Mouse (Mus musculus) neural tube, embryonic 15.5 days (tissue): ENCODE measurements around the gene Atad1. TPM values are rescaled to one million over a fixed set of nuclear protein-coding genes. Genes with fewer than 3 reads are reported as not detected.

Experiments used
- ATAC-seq: fragments of 200-750 bp; cut with Nextera tagmentation; 2 replicates; pipeline ENCODE4 v1.8.0; 2017; ENCODE audit warnings: mild to moderate bottlenecking, moderate TSS enrichment, moderate library complexity; ENCODE audit not compliant: low FRiP score
- H3K27ac ChIP-seq: fragments of 300-500 bp; sonication (generic); replicated peaks from 2 replicates; pipeline ENCODE4 v1.5.1; 2015; ENCODE audit warnings: mild to moderate bottlenecking, inconsistent platforms
- H3K27me3 ChIP-seq: fragments of 300-500 bp; sonication (generic); replicated peaks from 2 replicates; pipeline ENCODE4 v1.6.1; 2015; ENCODE audit warnings: inconsistent platforms
- H3K36me3 ChIP-seq: fragments of 300-500 bp; sonication (generic); 2 replicates; pipeline ENCODE4 v1.6.1; 2015; ENCODE audit warnings: inconsistent platforms
- H3K4me1 ChIP-seq: fragments of 300-500 bp; sonication (generic); 2 replicates; pipeline ENCODE4 v1.6.1; 2015; ENCODE audit warnings: inconsistent platforms
- H3K4me2 ChIP-seq: fragments of 300-500 bp; sonication (generic); 2 replicates; pipeline ENCODE4 v1.6.1; 2015; ENCODE audit warnings: inconsistent platforms, mild to moderate bottlenecking, moderate library complexity
- H3K4me3 ChIP-seq: fragments of 300-500 bp; sonication (generic); replicated peaks from 2 replicates; pipeline ENCODE4 v1.5.1; 2015; ENCODE audit warnings: mild to moderate bottlenecking, inconsistent platforms
- H3K9ac ChIP-seq: fragments of 300-500 bp; sonication (generic); replicated peaks from 2 replicates; pipeline ENCODE4 v1.6.1; 2015; ENCODE audit warnings: mild to moderate bottlenecking, inconsistent platforms
- H3K9me3 ChIP-seq: fragments of 300-500 bp; sonication (generic); replicated peaks from 2 replicates; pipeline ENCODE4 v1.6.1; 2016; ENCODE audit warnings: inconsistent platforms
- WGBS: fragments of 180-500 bp; shearing (Covaris S2); methylation state at CpG from one replicate; pipeline ENCODE4 v1.1.7; 2015; ENCODE audit warnings: mixed read lengths; 5-methylcytosine and 5-hydroxymethylcytosine counted together
- polyA plus RNA-seq: library from polyadenylated mRNA; unstranded; fragments of >200 nt; fragmentation: Nextera tagmentation; extraction: Ambion mirVana; gene quantifications from 2 replicates; pipeline ENCODE4 v1.2.1, GENCODE M21; 2015

The Atad1 gene
- polyA plus RNA-seq, 1 experiment from 2014 or later = 105 TPM

DNA sequence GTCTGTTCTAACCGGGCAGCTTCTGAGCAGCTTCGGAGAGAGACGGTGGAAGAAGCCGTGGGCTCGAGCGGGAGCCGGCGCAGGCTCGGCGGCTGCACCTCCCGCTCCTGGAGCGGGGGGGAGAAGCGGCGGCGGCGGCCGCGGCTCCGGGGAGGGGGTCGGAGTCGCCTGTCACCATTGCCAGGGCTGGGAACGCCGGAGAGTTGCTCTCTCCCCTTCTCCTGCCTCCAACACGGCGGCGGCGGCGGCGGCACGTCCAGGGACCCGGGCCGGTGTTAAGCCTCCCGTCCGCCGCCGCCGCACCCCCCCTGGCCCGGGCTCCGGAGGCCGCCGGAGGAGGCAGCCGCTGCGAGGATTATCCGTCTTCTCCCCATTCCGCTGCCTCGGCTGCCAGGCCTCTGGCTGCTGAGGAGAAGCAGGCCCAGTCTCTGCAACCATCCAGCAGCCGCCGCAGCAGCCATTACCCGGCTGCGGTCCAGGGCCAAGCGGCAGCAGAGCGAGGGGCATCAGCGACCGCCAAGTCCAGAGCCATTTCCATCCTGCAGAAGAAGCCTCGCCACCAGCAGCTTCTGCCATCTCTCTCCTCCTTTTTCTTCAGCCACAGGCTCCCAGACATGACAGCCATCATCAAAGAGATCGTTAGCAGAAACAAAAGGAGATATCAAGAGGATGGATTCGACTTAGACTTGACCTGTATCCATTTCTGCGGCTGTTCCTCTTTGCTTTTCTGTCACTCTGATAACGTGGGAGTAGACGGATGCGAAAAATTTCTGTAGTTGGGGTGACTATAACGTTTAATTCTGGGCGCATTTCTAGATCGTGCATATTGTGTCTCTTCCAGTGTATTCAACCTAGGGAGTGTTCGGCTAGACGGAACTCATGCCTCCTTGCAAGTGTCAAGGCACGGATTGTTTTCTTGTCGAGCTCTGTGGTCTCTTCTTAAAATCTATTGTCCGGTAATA lies 18.5 kb upstream of the Atad1 start:
- Histone ChIP-seq H3K9me3 (no peaks in the 10 kb centered on the region), H3K27me3 (no peaks in the 10 kb centered on the region), H3K4me3 (peak overlapping the region; percentile 97), H3K9ac (peak overlapping the region; percentile 99), H3K36me3 (no peaks in the 10 kb centered on the region), H3K27ac (peak overlapping the region; percentile 99), H3K4me1 (peaks cover 31% of the 10 kb centered on the region), H3K4me2 (peak overlapping the region; percentile 91)
- WGBS = 0% methylated on average over 37 of the region's 69 CpGs
- ATAC-seq = peak; percentile 12

DNA sequence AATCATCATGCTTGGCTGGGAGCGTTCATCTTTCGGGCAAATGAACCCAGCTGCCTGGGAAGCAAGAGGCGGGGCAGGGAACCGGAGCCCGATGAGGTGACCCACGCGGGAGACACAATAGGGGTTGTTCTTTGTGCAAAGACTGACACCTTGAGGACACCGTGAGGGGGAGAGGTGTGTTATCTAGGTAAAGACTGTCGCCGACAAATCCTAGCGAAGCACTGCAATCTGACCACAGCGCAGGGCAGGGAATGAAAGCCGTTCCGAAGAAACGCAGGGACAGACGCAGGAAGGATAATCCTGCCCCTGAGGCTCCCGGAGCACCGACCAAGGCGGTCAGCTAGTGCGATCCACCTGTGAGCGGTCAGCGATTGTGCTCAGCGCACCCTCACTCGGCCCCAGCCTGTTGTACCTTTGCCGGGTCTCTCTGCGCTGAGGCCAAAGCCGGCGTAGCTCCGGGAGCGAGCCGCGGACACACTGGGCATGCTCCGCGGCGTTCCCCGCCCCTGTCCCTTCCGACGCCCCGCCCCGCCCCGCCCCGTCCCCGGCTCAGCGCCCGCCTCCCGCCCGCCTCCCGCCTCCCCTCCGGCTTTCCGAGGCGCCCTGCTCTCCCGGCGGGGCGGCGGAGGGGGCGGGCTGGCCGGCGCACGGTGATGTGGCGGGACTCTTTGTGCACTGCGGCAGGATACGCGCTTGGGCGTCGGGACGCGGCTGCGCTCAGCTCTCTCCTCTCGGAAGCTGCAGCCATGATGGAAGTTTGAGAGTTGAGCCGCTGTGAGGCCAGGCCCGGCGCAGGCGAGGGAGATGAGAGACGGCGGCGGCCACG lies 17.5 kb upstream of the Atad1 start, which contains the start of gene Pten:
Gene Pten (plus strand): TSS at position 598 of the 826 bp plus-strand sequence.
- Histone ChIP-seq H3K27me3 (no peaks in the 10 kb centered on the region), H3K4me3 (peak within 1 kb of the TSS; percentile 97), H3K27ac (peak within 1 kb of the TSS; percentile 99), H3K4me2 (peak within 1 kb of the TSS; percentile 91), H3K4me1 (peaks cover 23% of the 10 kb centered on the region), H3K9me3 (no peaks in the 10 kb centered on the region), H3K36me3 (no peaks in the 10 kb centered on the region), H3K9ac (peak within 1 kb of the TSS; percentile 99)
- WGBS = under 1% methylated on average over 73 of the region's 77 CpGs
- ATAC-seq = peak; percentile 91

GRCm38 (mm10) chr19:32756636-32756899 lies 17.0 kb upstream of the Atad1 start:
- Histone ChIP-seq H3K9me3 (no peaks in the 10 kb centered on the region), H3K4me2 (peak overlapping the region; percentile 91), H3K4me3 (peak overlapping the region; percentile 97), H3K9ac (peak overlapping the region; percentile 85), H3K27me3 (no peaks in the 10 kb centered on the region), H3K27ac (peak overlapping the region; percentile 97), H3K4me1 (peaks cover 23% of the 10 kb centered on the region), H3K36me3 (no peaks in the 10 kb centered on the region)
- WGBS = under 1% methylated on average over 14 of the region's 14 CpGs
- ATAC-seq = peak; percentile 75

DNA sequence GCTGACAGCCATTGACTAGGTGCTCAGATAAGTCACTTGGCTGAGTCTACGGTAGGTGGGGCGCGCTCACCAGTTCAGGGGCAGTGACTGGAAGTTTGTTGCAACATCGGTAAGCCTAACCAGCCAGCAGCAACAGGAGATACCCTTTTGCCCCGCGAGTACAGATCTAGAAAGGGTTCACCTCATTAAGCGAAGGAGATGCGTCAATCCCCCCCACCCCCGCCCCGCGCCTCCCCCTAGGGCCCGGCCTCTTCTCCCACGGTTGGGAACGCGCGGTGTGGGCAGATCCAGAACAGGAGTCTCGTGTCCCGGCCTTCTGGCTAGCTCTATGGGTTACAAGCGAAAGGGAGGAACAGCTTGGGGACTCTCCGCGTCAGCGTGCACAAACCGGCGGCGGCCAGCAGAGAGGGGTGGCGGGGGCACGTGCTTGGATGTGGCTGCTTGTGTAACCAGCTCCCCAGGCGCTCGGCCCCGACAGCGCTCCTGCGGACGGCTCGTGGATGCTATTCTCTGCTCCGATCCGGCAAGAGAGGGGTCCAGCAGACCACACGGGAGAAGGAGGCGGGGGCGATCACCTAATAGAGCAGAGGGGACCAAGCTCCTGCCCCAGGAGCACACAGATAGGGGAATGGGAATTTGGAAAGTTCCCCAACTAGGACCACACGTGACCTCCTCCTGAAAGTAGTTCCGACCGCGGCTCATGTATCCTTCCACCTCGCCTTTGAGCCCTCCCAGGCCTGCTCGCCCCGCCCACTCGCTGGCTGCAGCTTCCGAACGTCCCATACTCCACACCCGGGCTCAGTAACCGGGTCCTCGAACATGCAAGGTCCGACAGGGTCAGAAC lies 16.4 kb upstream of the Atad1 start:
- Histone ChIP-seq H3K27ac (peak overlapping the region; percentile 97), H3K4me2 (peak overlapping the region; percentile 91), H3K4me3 (peak overlapping the region; percentile 97), H3K9ac (peak overlapping the region; percentile 85), H3K27me3 (no peaks in the 10 kb centered on the region), H3K36me3 (no peaks in the 10 kb centered on the region), H3K4me1 (peaks cover 20% of the 10 kb centered on the region), H3K9me3 (no peaks in the 10 kb centered on the region)
- WGBS = under 1% methylated on average over 52 of the region's 53 CpGs
- ATAC-seq = peak; percentile 85

DNA sequence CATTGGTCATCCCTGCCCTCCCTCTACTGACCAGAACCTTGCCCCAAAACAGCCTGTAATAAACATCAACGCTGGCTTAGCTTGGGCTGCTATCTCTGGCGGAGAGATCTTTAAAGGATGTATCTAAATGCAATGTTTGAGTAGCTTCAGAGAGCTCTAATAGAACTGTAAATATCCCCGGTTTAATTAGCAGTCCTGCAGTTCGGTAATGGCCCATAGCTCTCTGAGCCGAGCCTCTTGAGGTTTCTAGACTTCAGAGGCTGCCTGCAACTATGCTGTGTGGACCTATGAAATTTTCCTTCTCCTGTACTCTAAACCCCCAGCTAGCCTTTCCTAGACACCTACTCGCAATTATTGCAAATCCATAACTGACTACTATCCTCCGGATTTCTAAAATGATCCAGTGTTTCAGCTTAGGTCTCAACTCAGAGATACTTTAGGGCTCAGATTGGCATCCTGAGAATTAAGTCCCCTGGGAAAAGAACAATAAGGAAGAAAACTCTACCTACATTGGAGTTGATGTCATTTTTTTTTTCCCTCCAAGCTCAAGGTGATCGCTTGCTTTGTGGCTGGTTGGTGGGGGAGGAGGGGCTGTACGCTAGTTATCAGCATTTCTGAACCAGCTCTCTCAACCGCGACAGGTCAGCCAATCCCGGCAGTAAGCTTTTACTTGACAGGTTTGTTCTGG lies 15.7 kb upstream of the Atad1 start:
- peak overlapping the region; percentile 97 for H3K4me3 ChIP-seq
- peak overlapping the region; percentile 97 for H3K27ac ChIP-seq
- peak overlapping the region; percentile 91 for H3K4me2 ChIP-seq
- no peak for ATAC-seq
- peak overlapping the region; percentile 85 for H3K9ac ChIP-seq
- no peaks in the 10 kb centered on the region for H3K27me3 ChIP-seq
- peaks cover 15% of the 10 kb centered on the region for H3K4me1 ChIP-seq
- 2% methylated on average over 12 of the region's 12 CpGs for WGBS
- no peaks in the 10 kb centered on the region for H3K9me3 ChIP-seq
- no peaks in the 10 kb centered on the region for H3K36me3 ChIP-seq

DNA sequence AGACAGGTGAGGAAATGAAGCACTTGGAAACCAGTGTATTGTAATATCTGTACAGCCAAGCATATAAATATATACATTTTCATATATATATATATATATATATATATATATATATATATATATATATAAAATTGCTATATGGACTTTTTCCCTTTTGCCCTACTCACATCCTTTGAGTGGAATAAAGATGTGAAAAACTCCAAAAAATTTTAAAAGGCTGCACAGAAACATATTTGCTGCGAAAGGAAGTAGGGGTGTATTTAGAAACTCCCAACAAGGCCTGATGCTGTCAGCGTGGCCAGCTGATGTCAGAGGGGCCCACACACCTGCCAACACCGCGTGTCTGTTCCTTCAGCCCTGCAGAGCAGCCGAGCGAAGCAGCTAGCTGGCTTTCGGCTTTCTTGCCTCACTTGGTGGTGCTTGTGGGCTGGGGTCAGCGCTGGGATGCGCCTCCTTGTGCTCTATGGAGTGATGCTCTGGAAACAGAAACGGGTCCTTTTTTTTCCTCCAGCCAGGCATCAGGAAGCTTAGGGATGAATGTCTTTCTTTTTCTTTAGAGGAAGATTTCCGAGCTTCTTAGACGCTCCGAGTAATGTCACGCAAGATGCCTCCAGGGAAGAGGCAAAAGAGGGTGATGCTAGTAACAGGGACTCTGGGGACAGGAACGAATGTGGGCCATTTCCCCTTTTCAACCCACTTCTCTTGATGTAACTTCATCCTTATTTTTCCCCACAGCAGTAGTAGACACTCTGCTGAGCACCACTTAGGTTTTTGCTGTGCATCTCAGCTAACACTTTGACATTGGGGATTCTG lies 14.8 kb upstream of the Atad1 start:
- H3K27ac ChIP-seq = peak overlapping the region; percentile 97
- peak overlapping the region; percentile 97; the same call in 1 of the 2 replicates for H3K4me3 ChIP-seq
- H3K4me2 ChIP-seq = peak overlapping the region; percentile 91
- H3K36me3 ChIP-seq = no peaks in the 10 kb centered on the region
- peaks cover 15% of the 10 kb centered on the region for H3K4me1 ChIP-seq
- H3K9me3 ChIP-seq = no peaks in the 10 kb centered on the region
- H3K27me3 ChIP-seq = no peaks in the 10 kb centered on the region
- 12% methylated on average over 15 of the region's 15 CpGs for WGBS
- 0 out of 2 replicates have a peak overlapping the region, but pooled peaks have one; percentile 85 for H3K9ac ChIP-seq
- ATAC-seq = no peak

GRCm38 (mm10) chr19:32753386-32753785 lies 13.8 kb upstream of the Atad1 start:
- WGBS = 74% methylated on average over 3 of the region's 3 CpGs
- H3K4me3 ChIP-seq = no peak overlapping the region
- H3K27ac ChIP-seq = no peak overlapping the region
- H3K36me3 ChIP-seq = no peaks in the 10 kb centered on the region
- H3K4me1 ChIP-seq = peaks cover 15% of the 10 kb centered on the region
- H3K4me2 ChIP-seq = no peak overlapping the region
- H3K9ac ChIP-seq = no peak overlapping the region
- H3K9me3 ChIP-seq = no peaks in the 10 kb centered on the region
- no peak for ATAC-seq
- H3K27me3 ChIP-seq = no peaks in the 10 kb centered on the region

DNA sequence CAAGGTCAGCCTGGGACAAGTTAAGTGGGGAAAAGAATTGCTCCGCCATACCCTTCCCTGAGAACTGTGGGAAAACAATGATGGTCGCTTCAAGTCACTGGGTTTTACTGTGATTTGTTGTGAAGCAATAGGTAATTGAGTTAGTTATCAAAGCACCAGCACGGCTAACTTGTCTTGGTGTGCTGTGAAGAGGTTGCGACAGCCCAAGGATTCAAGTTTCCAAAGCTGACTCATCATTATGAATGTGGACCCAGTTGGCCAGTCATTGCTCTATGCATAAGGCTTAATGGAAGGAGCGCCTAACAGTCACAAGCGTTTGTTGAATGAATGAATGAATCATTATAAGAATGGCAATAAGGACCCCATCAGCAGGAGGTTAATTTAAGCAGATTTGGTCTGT lies 12.8 kb upstream of the Atad1 start:
- no peak overlapping the region for H3K4me3 ChIP-seq
- H3K9me3 ChIP-seq = no peaks in the 10 kb centered on the region
- H3K27me3 ChIP-seq = no peaks in the 10 kb centered on the region
- peaks cover 15% of the 10 kb centered on the region for H3K4me1 ChIP-seq
- H3K4me2 ChIP-seq = no peak overlapping the region
- no peak for ATAC-seq
- no peaks in the 10 kb centered on the region for H3K36me3 ChIP-seq
- 91% methylated on average over 6 of the region's 6 CpGs for WGBS
- no peak overlapping the region for H3K9ac ChIP-seq
- no peak overlapping the region for H3K27ac ChIP-seq

GRCm38 (mm10) chr19:32749425-32749824 lies 9.8 kb upstream of the Atad1 start:
- H3K4me2 ChIP-seq = no peak overlapping the region
- 7% methylated on average over 6 of the region's 6 CpGs for WGBS
- no peaks in the 10 kb centered on the region for H3K36me3 ChIP-seq
- H3K4me3 ChIP-seq = no peak overlapping the region
- no peaks in the 10 kb centered on the region for H3K9me3 ChIP-seq
- no peak overlapping the region for H3K9ac ChIP-seq
- no peak overlapping the region for H3K27ac ChIP-seq
- ATAC-seq = no peak; the same call in 1 of the 2 replicates
- no peaks in the 10 kb centered on the region for H3K27me3 ChIP-seq
- H3K4me1 ChIP-seq = peaks cover 2% of the 10 kb centered on the region

DNA sequence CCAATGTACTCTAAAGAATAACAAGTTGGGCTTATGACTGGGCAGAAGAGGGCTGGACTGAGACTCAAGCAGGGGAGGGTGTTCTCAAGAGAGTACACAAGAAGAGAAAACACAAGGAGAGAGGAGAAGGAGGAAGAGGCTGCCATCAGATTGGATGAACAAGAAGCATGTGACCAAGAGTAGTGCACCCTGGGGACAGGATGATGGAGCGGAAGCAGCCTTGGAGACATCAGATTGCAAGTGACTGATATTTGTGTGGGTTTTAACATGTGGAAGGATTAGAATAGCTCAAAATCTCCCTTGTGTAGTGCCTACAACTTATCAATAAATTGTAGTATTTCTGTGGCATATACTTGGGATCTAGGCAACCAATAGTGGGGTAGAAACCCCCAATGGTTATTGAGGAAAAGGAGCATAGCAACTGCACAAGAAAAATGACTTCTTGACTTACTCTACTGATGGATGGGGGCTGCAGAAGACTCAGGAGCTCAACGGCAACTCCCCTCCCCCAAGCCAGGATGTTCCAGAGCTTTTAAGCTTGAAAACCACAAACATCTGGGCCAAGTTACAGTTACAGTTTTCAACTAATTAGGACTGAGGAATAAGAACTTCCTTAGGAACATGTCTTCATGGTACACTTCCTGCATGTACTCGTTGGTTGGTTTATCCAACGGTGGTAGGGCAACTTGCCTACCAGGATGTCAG lies 1.2 kb upstream of the Atad1 start:
- no peak for ATAC-seq
- Histone ChIP-seq H3K9ac (no peak overlapping the region), H3K4me2 (no peak overlapping the region), H3K9me3 (no peaks in the 10 kb centered on the region), H3K4me1 (no peaks in the 10 kb centered on the region), H3K36me3 (no peaks in the 10 kb centered on the region), H3K4me3 (no peak overlapping the region), H3K27me3 (no peaks in the 10 kb centered on the region), H3K27ac (no peak overlapping the region)
- 89% methylated on average over 4 of the region's 4 CpGs for WGBS
